Mouse (Mus musculus) liver, adult 2 months (tissue): Measurements from ENCODE around the gene Prkcb. TPM values are rescaled to one million over a fixed set of nuclear protein-coding genes. Genes with fewer than 3 reads are reported as not detected.

ENCODE experiments used
- DNase-seq: peaks from one replicate; pipeline ENCODE4 v3.0.0-alpha.2; 2011; ENCODE audit warnings: low read depth, low spot score; ENCODE audit errors: extremely low read depth
- H3K27ac ChIP-seq: fragments of 200-500 bp; replicated peaks from 2 replicates; pipeline ENCODE4 v1.5.1; 2012; ENCODE audit warnings: low read depth, mild to moderate bottlenecking, control low read depth, inconsistent platforms, low read length; ENCODE audit not compliant: insufficient read depth
- H3K27me3 ChIP-seq: fragments of 200-500 bp; 2 replicates; pipeline ENCODE4 v1.6.1; 2012; ENCODE audit warnings: mild to moderate bottlenecking, moderate library complexity, low read length, inconsistent platforms; ENCODE audit not compliant: control insufficient read depth, insufficient read depth
- H3K36me3 ChIP-seq: fragments of 200-500 bp; 2 replicates; pipeline ENCODE4 v1.6.1; 2012; ENCODE audit warnings: low read length, inconsistent platforms; ENCODE audit not compliant: control insufficient read depth, insufficient read depth
- H3K4me1 ChIP-seq: fragments of 200-500 bp; 2 replicates; pipeline ENCODE4 v1.6.1; 2011; ENCODE audit warnings: low read length; ENCODE audit not compliant: control insufficient read depth, insufficient read depth
- H3K4me3 ChIP-seq: fragments of 200-500 bp; 2 replicates; pipeline ENCODE4 v1.5.1; 2011; ENCODE audit warnings: low read depth, mild to moderate bottlenecking, control low read depth, low read length, moderate library complexity; ENCODE audit not compliant: insufficient read depth
- H3K79me2 ChIP-seq: fragments of 200-500 bp; 2 replicates; pipeline ENCODE4 v1.6.1; 2012; ENCODE audit warnings: inconsistent platforms, mild to moderate bottlenecking, low read length, moderate library complexity; ENCODE audit not compliant: control insufficient read depth, insufficient read depth
- H3K9ac ChIP-seq: fragments of 200-500 bp; 2 replicates; pipeline ENCODE4 v1.6.1; 2012; ENCODE audit warnings: low read depth, mild to moderate bottlenecking, control low read depth, inconsistent platforms, low read length
- CTCF ChIP-seq: fragments of 200-500 bp; IDR thresholded peaks from 2 replicates; pipeline ENCODE4 v1.5.1; 2011; ENCODE audit warnings: low read depth, low read length, control low read depth
- POLR2A ChIP-seq: fragments of 200-500 bp; IDR thresholded peaks from 2 replicates; pipeline ENCODE4 v1.6.1; 2011; ENCODE audit warnings: low read length, control low read depth; ENCODE audit not compliant: insufficient read depth; ENCODE audit errors: extremely low read depth
- WGBS: fragments of 180-500 bp; shearing (Covaris S2); methylation state at CpG from one replicate; pipeline ENCODE4 v1.1.7; 2018; 5-methylcytosine and 5-hydroxymethylcytosine counted together
- polyA plus RNA-seq: library from polyadenylated mRNA; depleted of rRNA; stranded (reverse); fragments of >200 nt; gene quantifications from 2 replicates; pipeline ENCODE4 v1.2.3, GENCODE M21; 2012; rRNA removed
- total RNA-seq: library from RNA; depleted of rRNA; stranded (reverse); fragments of >200 nt; gene quantifications from 2 replicates; pipeline ENCODE4 v1.2.3, GENCODE M21; 2014; rRNA removed

Gene Prkcb
- total and polyA plus RNA-seq, 2 experiments: 2.5 to 3.7 TPM

DNA sequence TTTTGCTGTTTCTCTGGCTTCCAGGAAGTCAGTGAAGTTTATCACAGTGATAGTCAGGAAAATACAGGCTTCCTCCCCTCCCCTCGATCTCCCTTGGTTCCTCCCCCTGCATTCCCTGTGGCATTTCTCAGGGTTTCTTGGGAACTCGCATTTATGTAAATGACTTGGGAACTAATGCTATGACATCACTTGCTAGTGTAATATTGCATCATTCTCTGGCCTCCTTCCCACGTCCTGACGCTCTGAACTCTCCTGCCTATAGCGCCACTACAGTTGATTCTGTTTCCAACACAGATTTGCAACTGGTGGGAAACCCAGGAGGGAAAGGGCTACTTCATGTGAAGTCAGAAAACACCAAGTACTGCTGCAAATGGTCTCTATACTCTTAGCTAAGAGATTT, 384.4 kb downstream of the Prkcb start:
- Histone ChIP-seq H3K36me3 (no peaks in the 10 kb centered on the region), H3K4me1 (no peaks in the 10 kb centered on the region), H3K27me3 (no peaks in the 10 kb centered on the region), H3K4me3 (no peak overlapping the region), H3K79me2 (no peaks in the 10 kb centered on the region), H3K27ac (no peak overlapping the region), H3K9ac (no peak overlapping the region)
- no peak for DNase-seq
- 35% methylated on average over 5 of the region's 5 CpGs for WGBS
- TF ChIP-seq POLR2A (no peak), CTCF (no peak)

DNA sequence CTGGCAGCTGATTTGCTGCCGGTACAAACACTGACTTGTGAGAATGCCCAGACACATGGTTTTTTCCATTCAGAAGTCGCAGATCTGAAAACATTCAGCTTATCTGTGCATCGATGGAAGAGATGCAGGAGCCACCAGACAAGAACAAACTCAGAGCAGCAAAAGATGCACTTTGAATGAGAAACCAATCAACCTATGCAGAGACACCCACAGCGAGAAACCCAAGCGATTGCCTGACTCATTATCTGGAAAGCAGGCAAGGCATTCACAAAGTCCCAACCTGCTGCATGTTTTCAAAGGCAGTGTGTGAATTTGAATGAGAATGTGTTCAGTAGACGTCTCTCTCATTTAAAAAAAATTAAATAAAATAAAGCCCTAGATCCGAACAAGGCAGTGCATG, 386.7 kb downstream of the Prkcb start:
- Histone ChIP-seq H3K9ac (no peak overlapping the region), H3K27ac (no peak overlapping the region), H3K4me1 (no peaks in the 10 kb centered on the region), H3K79me2 (no peaks in the 10 kb centered on the region), H3K36me3 (no peaks in the 10 kb centered on the region), H3K4me3 (no peak overlapping the region), H3K27me3 (no peaks in the 10 kb centered on the region)
- TF ChIP-seq CTCF: no peak
- TF ChIP-seq POLR2A: no peak
- no peak for DNase-seq
- 82% methylated on average over 7 of the region's 7 CpGs for WGBS

Other genes starting within 250 kb of the Prkcb start
- gene Ubfd1, start 221.6 kb upstream of the Prkcb start, total RNA-seq: 15.2 and 21.0 TPM in 2 replicates
- gene Ubfd1, start 221.6 kb upstream of the Prkcb start, polyA plus RNA-seq: 14.4 and 15.8 TPM in 2 replicates
- gene Ears2, start 221.5 kb upstream of the Prkcb start, total RNA-seq: 9.8 and 13.0 TPM in 2 replicates
- gene Ears2, start 221.5 kb upstream of the Prkcb start, polyA plus RNA-seq: 13.3 and 15.2 TPM in 2 replicates
- 72.3 and 84.0 TPM in 2 replicates for gene Ndufab1, start 186.9 kb upstream of the Prkcb start, total RNA-seq
- gene Ndufab1, start 186.9 kb upstream of the Prkcb start, polyA plus RNA-seq: 379 and 468 TPM in 2 replicates
- gene Palb2, start 155.8 kb upstream of the Prkcb start, total RNA-seq: 0.83 and 1.4 TPM in 2 replicates
- gene Palb2, start 155.8 kb upstream of the Prkcb start, polyA plus RNA-seq: 0.23 and 0.51 TPM in 2 replicates
- gene Dctn5, start 155.7 kb upstream of the Prkcb start, total RNA-seq: 13.9 and 14.6 TPM in 2 replicates
- gene Dctn5, start 155.7 kb upstream of the Prkcb start, polyA plus RNA-seq: 30.0 and 32.7 TPM in 2 replicates
- 0.40 and 0.74 TPM in 2 replicates for gene Plk1, start 129.3 kb upstream of the Prkcb start, total RNA-seq
- gene Plk1, start 129.3 kb upstream of the Prkcb start, polyA plus RNA-seq: 0.24 and 0.42 TPM in 2 replicates
- gene Ern2, start 102.5 kb upstream of the Prkcb start, total RNA-seq: not detected in 2 replicates
- 0.04 and 0.10 TPM in 2 replicates for gene Ern2, start 102.5 kb upstream of the Prkcb start, polyA plus RNA-seq
- gene Chp2, start 69.3 kb upstream of the Prkcb start, total RNA-seq: 4.5 and 5.3 TPM in 2 replicates
- 2.5 and 2.8 TPM in 2 replicates for gene Chp2, start 69.3 kb upstream of the Prkcb start, polyA plus RNA-seq